Mouse (Mus musculus): Measurements from ENCODE around the gene BC025920.

- TF ChIP-seq CTCF (IDR thresholded peaks at IDR 0.05; ENCODE audit: extremely low read depth, insufficient read depth, insufficient read length, insufficient replicate concordance) (no peak), POLR2A (IDR thresholded peaks at IDR 0.05; ENCODE audit: low read depth, low read length) (no peak)
Measured at GRCm38 (mm10) chr10:81564216-81564615, 41.9 kb upstream of the BC025920 start.

All from spleen, adult 2 months (tissue).